Mouse (Mus musculus): ENCODE results near the gene Rufy3.

DNA sequence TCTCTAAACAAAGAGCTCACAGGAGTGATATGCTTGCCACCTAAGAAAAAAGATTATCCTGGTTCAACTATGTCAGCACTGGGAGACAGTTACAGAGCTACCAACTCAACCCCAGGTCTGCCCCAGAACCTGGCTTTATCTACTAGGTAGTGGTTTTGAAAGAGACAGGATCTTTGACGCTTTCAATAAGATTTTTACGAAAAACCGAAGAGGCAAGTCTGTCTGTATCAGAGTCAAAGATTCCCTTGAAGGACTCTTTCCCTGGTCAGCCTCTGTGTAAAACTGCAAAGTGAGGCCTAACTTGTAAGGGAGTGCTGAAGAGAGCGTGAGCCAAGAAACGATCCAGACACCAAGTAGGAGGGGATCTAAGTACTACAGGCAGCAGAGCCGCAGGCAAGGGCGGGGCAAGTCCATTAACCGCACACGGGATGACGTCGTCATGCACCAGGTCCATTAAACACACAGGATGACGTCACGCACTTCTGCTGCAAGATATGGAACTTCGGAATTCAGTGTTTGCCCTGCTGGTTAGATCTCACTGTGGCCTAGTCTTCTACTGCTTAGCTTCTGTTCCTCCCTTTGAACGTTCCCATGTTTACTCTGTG lies 123.8 kb downstream of the Rufy3 start:
- TF ChIP-seq POLR2A (IDR thresholded peaks at IDR 0.05; ENCODE audit: insufficient read depth, low read depth, low read length) (no peak), CTCF (IDR thresholded peaks at IDR 0.05) (no peak), EP300 (IDR thresholded peaks at IDR 0.05; ENCODE audit: insufficient read depth, low read depth, low read length) (no peak)
